Mouse (Mus musculus) urinary bladder, postnatal 25 days (tissue): ENCODE measurements around the gene Haao.

Experiments used
- DNase-seq: peaks from one replicate; pipeline ENCODE4 v3.0.0; 2022; ENCODE audit warnings: low spot score

Haao gene

DNA sequence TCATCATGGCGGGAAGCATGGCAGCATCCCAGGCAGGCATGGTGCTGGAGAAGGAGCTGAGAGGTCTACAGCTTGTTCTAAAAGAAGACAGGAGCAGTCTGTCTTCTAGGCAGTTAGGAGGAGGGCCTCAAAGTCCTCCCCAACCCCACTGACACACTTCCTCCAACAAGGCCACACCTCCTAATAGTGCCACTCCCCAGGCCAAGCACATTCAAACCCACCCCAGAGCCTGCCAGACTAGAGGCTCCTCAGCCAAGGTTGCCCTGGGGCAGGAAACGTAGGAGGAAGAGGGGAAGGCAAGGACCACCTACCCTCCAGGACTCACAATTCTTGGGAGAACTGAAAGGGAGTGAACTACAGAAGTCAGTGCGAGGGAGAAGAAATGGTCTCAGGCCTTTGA is at the start of gene Haao:
TSS of gene Haao (minus strand) at position 149 of the 400 bp plus-strand sequence.
- DNase-seq = no peak

DNA sequence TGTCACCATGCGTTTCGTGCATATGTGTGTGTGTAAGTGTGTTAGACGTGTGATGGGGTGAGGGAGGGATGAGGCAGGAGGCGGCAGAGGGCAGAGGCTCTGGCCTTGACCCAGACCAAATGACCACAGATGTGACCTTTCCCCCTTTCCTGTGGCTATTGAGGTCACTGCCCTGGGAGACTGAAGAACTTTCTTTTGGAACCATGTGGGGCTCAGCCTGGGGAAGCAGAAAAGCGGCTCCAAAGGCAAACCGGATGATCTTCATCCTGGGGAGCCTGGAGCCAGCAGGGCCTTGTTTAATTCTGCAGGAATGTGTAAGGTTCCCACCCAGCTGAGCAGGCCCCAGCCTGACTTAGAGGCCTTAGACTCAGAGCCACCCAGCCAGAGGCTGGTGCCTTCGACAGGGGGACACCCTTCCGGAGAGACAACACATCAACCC is 49.6 kb upstream of the Haao start:
- DNase-seq = no peak

DNA sequence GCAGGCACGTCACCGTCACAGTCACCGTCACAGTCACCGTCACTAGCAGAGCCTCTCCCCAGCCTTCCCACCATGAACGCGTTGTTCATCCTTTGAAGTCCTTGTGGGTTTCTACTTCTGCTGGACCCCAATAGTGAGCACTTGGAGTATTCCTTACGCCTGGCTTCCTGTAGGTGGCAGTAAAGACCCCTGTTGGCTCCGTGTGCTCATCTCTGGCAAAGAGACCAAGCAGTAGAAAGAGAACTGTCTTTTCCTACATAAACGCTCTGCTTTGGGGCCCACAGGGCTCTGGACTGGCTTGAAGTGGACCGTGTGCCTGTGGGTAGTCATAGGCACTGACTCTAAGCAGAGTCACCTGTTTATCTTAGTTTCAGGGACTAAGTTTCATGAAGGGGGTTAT is 49.0 kb upstream of the Haao start:
- DNase-seq = no peak

DNA sequence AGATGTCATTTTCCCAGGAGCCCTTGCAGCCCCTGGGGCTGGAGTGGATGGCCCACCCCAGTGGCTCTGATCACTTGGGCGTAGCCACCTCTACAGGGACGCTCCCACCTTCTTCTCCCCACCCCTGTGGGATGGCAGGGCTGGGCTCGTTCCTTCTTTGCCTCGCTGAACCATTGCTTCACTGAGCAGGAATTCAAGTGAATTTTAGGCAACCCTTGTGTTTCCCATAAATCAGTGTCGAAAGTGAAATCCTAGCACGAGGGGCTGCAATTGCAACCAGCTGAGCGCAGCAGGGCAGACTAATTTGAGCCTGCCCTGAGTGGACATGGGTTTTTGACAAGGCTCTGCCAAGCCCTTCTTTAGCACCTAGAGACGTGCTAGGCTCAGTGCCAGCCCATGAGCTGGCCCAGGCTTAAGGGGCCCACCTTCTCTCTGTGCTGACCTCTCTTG is 47.6 kb upstream of the Haao start:
- DNase-seq = no peak

DNA sequence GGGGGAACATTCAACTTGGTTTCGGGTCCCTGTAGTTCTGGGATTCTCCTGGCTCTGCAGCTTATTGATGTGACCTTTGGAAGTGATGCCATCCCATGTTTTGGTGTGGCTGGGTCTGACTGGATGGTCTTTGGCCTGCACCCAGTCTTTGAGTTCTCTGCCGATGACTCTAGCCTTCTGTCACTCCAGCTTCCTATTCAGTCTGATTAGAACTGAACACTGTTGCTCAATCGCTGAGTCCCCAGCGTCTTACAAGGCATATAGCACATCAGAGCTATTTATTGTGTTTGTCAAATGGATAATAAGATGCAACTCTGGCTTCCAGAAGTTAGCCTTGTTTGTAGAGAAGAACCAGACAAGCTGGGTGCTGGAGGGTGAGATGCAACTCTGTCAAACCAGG is 45.4 kb upstream of the Haao start:
- no peak for DNase-seq

DNA sequence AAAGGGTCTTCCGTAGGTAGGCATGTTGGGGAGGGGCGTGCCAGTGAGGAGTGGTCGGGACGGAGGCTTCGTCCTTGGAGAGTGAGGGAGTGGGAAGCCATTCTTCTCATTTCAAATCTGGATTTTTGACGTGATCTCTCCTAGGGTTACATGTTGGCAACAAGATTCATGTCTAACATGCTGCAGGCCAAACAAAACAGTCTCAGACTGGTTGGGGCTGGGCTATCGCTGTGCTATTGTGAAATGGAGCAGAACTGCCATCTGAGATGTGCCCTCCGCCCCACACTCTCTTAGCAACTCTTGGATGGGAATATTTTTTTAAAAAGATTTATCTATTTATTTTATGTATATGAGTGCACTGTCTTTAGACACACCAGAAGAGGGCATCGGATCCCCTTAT is 44.1 kb upstream of the Haao start:
- no peak for DNase-seq

DNA sequence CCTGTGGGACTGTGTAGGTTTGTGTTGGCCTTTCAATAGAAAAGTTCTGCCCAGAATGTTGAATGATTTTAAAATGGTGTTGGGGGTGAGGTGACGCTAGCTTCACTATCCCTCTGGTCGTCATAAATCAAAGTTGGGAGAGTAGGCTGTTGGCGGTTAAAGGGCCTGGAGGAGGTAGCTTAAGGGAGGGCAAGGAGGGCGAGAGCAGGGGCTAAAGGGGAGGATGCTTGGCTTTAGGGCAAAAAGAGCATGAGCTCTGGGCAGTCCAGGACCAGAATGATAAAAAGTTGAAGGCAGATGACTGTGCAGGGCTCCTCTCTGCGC is 42.6 kb upstream of the Haao start:
- DNase-seq = no peak

DNA sequence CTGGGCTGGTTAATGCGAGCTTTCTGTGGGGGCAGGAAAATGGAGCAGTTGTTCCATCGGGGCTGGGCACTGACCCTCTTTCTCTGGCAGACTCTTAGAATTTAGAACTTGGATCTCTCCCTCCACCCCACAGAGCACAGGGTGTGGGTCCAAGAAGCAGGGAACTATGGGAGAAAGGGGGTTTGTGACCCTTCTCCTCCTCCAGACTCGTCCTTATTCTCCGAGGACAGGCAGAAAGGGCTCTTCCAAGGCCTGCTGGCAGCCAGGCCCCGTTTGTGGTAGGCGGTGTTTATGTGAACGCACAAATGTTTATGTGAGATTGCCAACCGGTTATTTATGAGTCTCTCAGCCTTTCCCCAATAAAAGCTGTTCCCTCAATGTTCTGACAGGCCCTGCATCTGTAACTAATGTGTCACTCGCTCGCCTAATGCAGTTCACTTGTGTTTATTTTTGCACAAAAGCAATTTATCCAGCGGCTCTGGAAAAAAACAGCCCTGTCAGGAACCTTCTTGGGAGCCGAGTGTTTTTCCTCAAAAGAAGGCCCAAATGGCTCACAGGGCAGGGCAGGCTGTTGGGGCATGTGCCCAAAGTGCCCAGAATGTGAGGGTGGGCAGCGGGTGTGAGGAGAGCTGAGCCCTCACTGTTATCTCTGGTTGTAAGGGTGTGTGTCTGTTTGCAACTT is 42.1 kb upstream of the Haao start:
- DNase-seq = no peak

DNA sequence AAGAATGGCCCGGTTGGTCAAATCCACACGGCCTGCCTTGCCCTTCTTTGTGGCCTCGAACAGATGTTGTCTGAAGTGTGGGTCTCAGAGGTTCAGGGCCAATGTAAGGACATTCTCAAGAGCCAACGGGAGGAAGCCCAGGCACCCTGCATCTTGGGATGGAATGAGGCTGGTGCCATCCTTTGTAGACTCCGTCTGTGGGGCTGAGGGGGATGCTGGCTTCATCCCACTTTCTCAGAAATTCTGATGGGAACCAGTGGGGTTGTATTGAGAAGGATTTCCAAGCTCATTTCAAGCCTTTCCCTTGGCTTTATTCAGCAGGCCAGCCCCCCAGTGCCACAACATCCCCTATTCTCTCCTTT is 41.5 kb upstream of the Haao start:
- no peak for DNase-seq

DNA sequence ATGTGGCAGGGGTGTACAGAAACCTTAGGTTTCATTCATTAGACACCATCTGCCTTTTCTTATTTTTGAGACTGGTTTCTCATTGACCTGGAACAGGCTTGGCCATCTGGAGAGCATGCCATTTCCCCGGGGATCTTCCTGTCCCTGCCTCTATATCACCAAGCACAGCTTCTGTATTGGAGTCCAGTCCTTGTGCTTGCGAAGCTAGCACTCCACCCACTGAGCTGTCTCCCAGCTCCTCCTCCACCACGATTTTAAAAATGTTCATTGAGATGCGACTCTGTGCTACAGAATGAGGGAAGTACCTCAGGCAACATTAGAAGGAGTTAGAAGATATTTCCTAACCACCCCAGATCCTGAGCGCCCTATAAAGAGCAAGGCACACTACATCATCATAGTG is 39.5 kb upstream of the Haao start:
- DNase-seq = no peak

DNA sequence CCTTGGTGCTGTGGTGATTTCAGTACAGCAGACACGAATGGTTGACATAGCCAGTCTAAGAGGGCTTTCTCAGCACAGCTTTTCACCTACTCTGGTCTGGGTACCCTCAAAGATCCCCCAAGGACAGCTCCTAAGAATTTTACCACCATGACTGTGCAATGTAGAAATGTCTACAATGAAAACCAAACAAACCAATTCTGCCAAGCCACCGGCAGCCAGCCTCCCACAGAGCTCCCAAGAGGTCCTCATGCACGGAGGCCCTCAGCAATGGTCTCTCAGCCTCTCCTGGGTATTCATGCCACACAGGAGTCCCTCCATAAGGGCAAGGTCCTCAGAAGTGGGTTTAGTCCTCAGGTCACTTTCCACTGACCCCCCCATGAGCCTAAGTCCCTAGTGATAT is 38.6 kb upstream of the Haao start:
- DNase-seq = no peak

DNA sequence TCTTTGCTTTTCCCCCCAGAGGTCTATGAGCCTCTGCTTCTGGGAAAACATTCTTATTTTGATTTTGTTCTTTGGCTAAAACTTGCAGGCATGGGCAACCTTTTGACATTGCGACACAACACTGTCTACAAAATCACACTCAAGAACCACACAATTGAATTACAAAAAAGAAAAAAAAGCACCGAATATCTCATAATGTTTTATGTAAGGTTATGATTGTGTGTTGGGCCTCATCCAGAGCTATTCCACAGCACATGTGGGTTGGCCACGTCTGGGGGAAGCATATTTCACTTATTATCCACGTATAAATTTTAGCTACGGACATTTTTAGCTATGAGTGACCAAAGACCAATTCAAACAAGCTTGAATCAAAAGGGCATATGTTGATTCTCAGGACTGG is 38.0 kb upstream of the Haao start:
- DNase-seq = no peak

DNA sequence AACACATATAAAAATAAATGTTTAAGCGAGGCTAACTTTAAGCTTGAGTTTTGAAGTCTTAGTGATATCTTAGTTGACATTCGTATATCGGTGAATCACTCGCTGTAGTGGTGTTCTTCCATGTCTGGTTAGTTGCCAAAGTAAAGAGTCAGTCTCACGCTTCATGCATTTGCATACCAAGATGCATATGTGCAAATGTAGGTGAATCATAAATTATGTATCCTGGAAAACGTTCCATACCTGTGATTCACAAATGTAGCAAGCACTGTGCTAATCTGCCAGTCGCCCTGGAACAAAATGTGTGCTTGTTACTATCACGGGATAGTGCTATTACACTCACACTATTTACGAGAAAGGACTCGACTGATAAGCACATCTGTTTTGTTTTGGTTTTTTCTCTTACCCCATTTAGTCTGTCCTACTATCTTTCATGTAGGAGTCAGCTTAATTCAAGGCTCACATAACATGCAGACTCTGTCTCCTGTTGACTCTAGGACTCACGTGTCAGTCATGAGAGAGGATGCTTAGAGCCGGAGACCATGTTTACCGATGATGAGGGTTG is 37.3 kb upstream of the Haao start:
- DNase-seq = no peak

DNA sequence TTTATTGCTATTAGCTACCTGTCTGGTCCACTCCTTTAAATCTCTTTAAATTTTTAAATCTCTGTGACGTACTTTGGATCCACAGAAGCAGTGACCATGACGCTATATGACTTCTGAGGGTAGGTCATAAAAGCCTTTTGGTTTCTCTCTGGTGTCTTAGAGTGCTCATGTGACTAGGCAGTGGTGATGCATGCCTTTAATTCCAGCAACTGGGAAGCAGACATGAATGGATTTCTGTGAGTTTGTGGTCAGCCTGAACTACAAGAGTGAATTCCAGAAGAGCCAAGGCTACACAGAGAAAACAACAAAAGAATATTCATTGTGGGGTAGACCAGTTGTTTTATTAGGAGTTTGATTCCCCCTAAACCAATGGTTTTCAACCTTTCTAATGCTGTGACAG is 35.0 kb upstream of the Haao start:
- DNase-seq = no peak

DNA sequence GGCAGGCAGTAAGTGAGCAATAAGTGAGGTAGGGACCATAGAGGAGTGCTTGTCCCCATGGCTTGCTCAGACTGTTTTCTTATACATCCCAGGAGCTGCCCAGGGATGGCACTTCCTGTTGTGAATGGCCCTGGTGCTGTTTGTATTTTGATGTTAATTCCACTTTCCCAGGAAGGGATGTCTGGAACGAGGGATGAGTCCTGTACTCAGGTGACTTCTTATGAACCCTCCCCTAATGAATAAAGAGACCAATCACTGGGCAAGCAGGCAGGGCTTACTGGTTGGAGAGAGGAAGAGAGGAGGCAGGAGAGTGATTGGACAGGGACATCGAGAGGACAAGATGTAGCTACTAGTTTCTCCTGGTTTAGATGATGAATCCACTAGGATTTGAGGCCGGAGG is 33.3 kb upstream of the Haao start:
- no peak for DNase-seq

DNA sequence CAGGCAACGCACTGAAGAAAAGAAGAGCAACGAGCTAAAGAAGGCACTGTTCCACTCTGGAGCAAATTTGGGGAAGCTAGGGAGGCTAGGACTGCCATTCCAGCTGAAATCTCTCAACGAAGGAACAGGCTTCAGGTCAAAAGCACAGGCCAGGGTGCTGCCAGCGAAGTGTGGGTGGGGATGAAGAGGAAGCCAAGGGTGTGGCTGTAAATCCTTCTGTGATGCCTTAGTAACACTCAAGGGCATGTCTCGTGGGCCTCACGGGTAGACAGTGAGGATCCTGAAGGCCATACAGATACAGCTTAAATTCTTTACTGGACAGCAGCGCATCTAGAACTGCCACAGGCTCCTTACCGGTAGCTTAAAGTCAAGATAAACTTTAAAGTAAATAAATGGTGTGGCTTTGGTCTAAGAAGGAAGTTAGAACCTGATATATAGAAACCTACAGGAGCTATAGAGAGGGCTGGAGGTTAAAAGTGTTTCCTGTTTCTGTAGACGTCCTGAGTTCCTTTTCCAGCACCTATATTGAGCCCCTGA is 32.5 kb upstream of the Haao start:
- DNase-seq = no peak

DNA sequence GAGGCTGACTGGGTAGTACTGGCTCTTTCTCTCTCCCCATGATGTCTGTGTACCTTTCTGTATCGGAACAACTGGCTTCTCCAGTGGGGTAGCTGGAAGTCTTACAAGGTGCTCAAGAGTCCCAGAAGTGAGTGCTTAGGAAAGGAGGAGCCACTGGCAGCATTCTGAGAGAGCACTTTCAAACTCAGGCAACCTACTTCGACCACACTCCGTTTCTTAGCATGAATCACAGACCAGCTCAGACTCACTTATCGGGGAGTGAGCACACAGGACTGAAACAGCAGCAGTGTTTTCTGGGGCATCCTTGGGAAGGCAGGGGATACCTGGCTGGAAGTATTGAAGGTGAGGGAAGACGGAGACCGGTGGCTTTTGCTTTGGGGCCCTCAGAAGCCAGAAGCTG is 31.9 kb upstream of the Haao start:
- no peak for DNase-seq

DNA sequence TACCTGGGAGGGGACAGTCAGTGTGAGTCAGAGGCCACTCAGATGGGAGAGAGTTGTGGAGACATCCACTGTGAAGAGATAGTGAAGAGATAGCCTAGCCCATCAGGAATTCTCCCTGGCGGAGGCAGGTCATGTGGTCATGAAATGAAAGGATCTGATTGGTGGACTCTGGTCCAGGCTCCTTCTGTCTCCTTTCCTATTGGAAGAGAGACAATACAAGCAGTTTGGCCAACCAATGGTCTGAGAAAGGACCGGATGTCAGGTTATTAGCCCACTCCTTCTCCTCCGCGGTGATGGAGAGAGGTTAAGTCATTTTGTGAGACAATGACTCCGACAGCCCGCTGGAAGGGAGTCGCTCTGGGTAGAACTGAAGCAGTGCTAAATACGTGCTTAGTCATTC is 26.8 kb upstream of the Haao start:
- no peak for DNase-seq

DNA sequence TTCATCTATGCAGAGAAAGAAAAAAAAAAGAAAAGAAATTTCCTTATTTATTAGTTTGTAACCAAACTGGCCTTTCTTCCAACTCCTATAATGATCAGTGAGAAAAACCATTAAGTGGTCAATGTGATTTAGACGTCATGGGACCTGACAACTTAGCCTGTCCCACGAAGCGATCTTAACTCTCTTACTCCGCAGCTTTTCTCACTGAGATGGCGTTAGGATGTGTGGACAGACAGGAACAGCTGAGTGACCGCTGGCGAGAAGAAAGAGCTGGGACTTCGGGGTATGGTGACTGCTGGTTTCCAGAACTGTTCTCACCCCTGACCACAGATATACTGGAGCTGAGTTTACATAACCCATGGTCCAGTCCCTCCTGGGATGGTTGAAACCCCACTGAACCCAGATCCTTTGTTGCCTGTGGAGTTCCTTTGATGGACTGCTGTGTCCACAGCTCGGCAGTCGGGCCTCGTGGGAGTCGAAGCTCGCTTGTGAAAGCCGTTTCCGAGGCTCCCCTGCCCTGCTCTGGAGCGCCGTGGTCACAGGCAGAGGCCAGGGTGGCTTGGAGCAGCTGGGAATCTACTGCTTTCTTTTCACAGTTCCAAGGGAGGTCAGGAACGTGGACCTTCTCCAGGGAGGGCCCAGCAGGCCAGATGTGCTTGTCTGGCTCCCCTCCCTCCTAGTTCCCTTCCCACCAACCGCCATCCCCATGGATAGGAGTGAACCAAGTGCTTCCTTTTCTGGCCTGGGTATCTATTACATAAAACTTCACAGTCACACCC is 25.8 kb upstream of the Haao start:
- peak; percentile 51 for DNase-seq

DNA sequence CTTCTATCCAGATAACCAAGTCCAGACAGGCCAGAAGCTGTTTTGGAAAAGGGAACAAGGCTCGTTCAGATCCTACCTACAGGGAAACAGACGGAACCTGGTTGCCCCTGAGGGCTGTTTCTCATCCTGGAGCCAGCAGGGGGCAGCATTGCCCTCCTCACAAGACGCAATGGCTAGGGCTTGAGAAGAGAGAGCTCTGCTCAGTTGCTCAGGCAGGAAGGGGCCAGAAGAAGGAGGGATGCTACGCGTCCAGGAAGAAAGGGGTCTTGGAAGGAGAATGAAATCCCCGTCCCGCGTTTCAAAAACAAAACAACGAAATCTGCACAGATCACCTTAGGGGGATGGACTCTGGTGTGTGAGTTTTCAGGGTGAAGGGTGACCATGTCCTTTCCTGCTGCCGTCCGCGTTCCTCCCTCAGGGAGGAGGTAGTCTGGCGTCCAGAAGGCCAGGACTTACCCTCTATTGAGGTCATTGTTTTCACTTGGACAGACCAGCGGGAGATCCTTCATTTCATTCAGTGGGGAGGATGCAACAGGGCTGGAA is 25.1 kb upstream of the Haao start:
- peak; percentile 87 for DNase-seq

DNA sequence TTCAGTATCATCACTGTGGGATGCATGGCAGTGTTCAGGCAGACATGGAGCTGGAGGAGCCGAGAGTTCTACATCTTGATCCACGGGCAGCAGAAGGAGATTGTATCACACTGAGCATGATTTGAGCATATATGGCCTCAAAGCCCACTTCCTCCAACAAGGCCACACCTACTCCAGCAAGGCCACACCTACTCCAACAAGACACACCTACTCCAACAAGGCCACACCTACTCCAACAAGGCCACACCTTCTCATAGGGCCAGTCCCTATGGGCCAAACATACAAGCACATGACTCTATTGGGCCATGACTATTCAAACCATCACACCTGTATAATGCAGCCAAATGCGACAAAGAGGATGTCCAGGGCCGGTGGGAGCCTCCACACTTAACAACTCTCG is 23.6 kb upstream of the Haao start:
- no peak for DNase-seq

DNA sequence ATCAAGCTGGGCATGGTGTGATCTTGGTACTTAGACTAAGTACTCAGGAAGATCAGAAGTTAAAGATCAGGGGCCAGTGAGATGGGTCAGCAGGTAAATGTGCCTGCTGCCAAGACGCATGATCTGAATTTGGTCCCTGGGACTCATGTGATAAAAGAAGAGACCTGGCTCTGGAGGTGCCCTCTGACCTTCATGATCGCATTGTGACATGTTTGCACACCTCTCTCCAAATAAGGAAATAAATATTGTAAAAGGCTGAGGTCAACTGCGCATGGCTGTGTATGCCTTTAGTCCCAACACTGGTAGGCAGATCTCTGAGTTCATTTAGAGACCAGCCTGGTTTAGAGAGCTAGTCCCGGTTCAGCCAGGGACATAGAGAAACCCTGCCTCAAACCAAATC is 22.6 kb upstream of the Haao start:
- no peak for DNase-seq

DNA sequence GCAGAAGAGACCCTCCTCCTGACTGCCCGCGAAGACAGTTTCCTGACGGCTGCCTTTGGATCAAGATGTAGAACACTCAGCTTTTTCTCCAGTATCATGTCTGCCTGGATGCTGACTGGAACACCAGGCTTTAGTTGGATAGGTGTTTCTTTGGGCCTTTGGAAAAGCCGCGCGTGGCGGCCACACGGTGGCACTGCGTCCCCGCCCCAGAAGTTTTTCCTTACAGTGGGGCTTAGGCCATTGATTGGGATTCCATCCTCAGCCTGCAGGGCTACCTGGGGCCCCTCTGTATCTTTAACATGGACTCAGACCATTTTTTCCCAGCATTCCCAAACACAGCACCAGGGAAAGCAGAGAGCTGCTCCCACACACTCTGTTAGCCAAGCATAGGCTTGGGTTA is 18.8 kb upstream of the Haao start:
- no peak for DNase-seq
